12 mouse cellular contexts compared by ENCODE assay signal in the genomic region with DNA sequence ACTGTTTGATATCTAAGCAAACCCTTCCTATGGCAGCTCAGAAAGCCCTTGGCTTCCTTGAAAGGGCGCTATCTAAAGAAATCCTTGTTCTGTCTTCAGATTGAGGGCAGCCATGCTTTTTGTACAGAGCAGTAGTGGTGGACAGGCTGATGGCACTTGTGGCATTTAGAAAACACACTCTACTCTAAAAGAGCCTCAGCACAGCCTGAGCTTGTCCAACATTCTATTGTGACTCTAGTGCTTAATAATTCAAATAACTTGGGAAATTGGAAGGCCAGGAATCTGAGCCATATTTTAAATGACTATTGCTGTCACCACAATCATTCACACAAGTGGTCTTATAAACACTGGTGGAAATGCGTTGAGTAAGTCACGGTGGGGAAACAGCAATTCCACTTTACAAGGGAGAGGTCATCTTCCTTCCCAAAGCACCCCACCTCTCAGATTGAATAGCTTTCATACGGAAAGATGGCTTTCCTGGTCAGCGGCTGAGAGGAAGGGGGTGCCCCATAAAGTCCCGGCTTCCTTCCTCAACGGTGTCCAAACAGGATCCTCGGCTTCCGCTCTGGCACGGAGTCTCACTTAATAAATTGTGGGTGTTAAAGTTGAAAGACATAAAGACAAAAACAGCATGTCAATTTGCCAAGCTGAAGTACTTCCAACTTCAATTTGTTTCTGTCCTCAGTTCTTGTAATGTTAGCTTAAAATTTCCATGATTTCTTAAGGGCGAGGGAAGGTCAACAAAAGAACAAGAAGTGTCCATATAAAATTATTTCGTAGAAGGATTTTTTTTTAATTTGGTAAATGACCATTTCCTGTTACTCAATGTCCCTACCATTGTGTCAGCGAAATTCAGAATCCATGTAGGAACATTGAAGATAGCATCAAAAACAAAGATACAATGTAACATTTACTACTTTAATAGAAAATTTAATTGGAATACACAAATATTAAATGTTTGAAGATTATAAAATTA.
DNase-seq lines count a peak whose midpoint lies in the region; ATAC-seq lines count a peak whose summit lies in the region.
"Had no signal": no experiment of that assay in that cellular context is flagged by ENCODE, and none has a peak within 500 bp of the region (broad histone marks: within the 10 kb centered on the region; RNA-seq: fewer than 3 reads in every experiment).

No protein-coding gene starts in this region.

- H3K9ac ChIP-seq in midbrain, embryonic 14.5 days (replicated peaks; ENCODE audit: low read length): no peak overlapping the region
- H3K9ac ChIP-seq: forebrain, embryonic 13.5 days; heart, embryonic 15.5 days; liver, embryonic 13.5 days had no signal

- intact Hi-C loops in heart, postnatal 25 days (cut with DNase I): loop anchor here (5.0 to 10.0 kb wide), 2 partner anchors 201 to 579 kb away; no protein-coding TSS in a partner anchor

- H3K9me3 ChIP-seq in limb, embryonic 10.5 days (replicated peaks): no peaks in the 10 kb centered on the region
- H3K9me3 ChIP-seq in midbrain, embryonic 14.5 days (ENCODE audit: control insufficient read depth, low read length): no peaks in the 10 kb centered on the region
- H3K9me3 ChIP-seq: forebrain, embryonic 13.5 days; heart, embryonic 15.5 days; liver, embryonic 13.5 days had no signal

- no peak overlapping the region for H3K4me3 ChIP-seq in limb, embryonic 10.5 days
- H3K4me3 ChIP-seq in midbrain, embryonic 14.5 days (replicated peaks; ENCODE audit: low read depth, low read length): no peak overlapping the region
- H3K4me3 ChIP-seq: forebrain, embryonic 13.5 days; heart, embryonic 15.5 days; liver, embryonic 13.5 days had no signal

- H3K36me3 ChIP-seq in limb, embryonic 10.5 days: no peaks in the 10 kb centered on the region
- no peaks in the 10 kb centered on the region for H3K36me3 ChIP-seq in midbrain, embryonic 14.5 days (ENCODE audit: control insufficient read depth, insufficient read depth, low read length)
- H3K36me3 ChIP-seq: heart, embryonic 15.5 days; liver, embryonic 13.5 days had no signal

- no peak overlapping the region for H3K4me2 ChIP-seq in midbrain, embryonic 14.5 days (ENCODE audit: low read length)
- H3K4me2 ChIP-seq: forebrain, embryonic 13.5 days; heart, embryonic 15.5 days; liver, embryonic 13.5 days had no signal

- WGBS in limb, embryonic 10.5 days: 68% methylated on average over 13 of the region's 13 CpGs
- 93% methylated on average over 13 of the region's 13 CpGs for WGBS in midbrain, embryonic 14.5 days

- peak overlapping the region; percentile 30; the same call in 1 of the 2 replicates for H3K27ac ChIP-seq in limb, embryonic 10.5 days
- no peak overlapping the region for H3K27ac ChIP-seq in midbrain, embryonic 14.5 days (replicated peaks; ENCODE audit: low read depth, low read length)
- H3K27ac ChIP-seq: forebrain, embryonic 13.5 days; heart, embryonic 15.5 days; liver, embryonic 13.5 days; stomach, postnatal 0 days had no signal

- H3K27me3 ChIP-seq in limb, embryonic 10.5 days (ENCODE audit: low read depth, poor library complexity, severe bottlenecking): no peaks in the 10 kb centered on the region
- H3K27me3 ChIP-seq in midbrain, embryonic 14.5 days (ENCODE audit: control insufficient read depth, insufficient read depth, low read length): no peaks in the 10 kb centered on the region
- H3K27me3 ChIP-seq: forebrain, embryonic 13.5 days; heart, embryonic 15.5 days; liver, embryonic 13.5 days had no signal

- DNase-seq in ovary, postnatal 36 days (ENCODE audit: low spot score): peak; percentile 8
- DNase-seq in ovary, adult 18-20 months (ENCODE audit: low spot score): no peak
- peak; percentile 53 for DNase-seq in heart, postnatal 25 days (ENCODE audit: low spot score)
- no peak for DNase-seq in limb, embryonic 10.5 days (ENCODE audit: low spot score)
- DNase-seq in embryo, embryonic 10 days (ENCODE audit: low spot score): no peak
- no peak for DNase-seq in midbrain, embryonic 14.5 days
- no peak for DNase-seq in spleen, adult 18-20 months
- DNase-seq: liver, embryonic 13.5 days had no signal

- no peak for ATAC-seq in midbrain, embryonic 14.5 days (ENCODE audit: low FRiP score, low TSS enrichment)
- no peak for ATAC-seq in megakaryocyte, adult 5-6 weeks (ENCODE audit: poor library complexity, severe bottlenecking)
- ATAC-seq: forebrain, embryonic 13.5 days had no signal

- H3K4me1 ChIP-seq in limb, embryonic 10.5 days: peaks cover 21% of the 10 kb centered on the region
- no peaks in the 10 kb centered on the region for H3K4me1 ChIP-seq in midbrain, embryonic 14.5 days (ENCODE audit: control insufficient read depth, insufficient read depth, low read length)
- H3K4me1 ChIP-seq: forebrain, embryonic 13.5 days; heart, embryonic 15.5 days; liver, embryonic 13.5 days had no signal

Comparison
In these comparisons a context has a peak if more than half of its experiments do, and no peak if none do; other contexts are left out.
1. DNase-seq: peak in ovary, postnatal 36 days (single experiment) and heart, postnatal 25 days (single experiment); none in ovary, adult 18-20 months (single experiment), limb, embryonic 10.5 days (single experiment), embryo, embryonic 10 days (single experiment), midbrain, embryonic 14.5 days (single experiment) and spleen, adult 18-20 months (0 of 2).